Mouse (Mus musculus): ENCODE measurements around the gene Stx6. TPM values are rescaled to one million over a fixed set of nuclear protein-coding genes. Genes with fewer than 3 reads are reported as not detected.
"Not testable (repeated sequence)": the region's sequence is repeated elsewhere in the genome, so short reads cannot be mapped to it uniquely, and the experiment has no call there.

Gene Stx6
- polyA plus RNA-seq, 1 experiment from 2014 or later, result 128 TPM

DNA sequence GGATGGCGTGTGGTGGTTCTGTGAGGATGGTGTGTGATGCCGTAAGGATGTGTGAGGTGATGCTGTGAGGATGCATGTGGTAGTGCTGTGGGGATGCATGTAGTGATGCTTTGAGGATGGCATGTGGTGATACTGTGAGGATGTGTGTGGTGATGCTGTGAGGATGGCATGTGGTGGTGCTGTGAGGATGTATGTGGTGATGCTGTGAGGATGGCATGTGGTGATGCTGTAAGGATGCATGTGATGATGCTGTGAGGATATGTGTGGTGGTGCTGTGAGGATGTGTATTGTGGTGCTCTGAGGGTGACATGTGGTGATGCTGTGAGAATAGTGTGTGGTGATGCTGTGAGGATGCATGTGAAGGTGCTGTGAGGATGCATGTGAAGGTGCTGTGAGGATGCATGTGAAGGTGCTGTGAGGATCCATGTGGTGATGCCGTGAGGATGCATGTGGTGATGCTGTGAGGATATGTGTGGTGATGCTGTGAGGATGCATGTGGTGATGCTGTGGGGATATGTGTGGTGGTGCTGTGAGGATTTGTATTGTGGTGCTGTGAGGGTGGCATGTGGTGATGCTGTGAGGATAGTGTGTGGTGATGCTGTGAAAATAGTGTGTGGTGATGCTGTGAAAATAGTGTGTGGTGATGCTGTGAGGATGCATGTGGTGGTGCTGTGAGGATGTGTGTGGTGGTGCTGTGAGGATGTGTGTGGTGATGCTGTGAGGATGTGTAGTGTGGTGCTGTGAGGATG lies 14.6 kb downstream of the Stx6 start:
- peaks cover 24% of the 10 kb centered on the region for H3K36me3 ChIP-seq
- 0 out of 2 replicates have a peak overlapping the region, but pooled peaks have one; percentile 28 for H3K9ac ChIP-seq (replicated peaks)
- H3K27me3 ChIP-seq, result no peaks in the 10 kb centered on the region
- ATAC-seq, result no peak
- H3K9me3 ChIP-seq, result no peaks in the 10 kb centered on the region
- no peak overlapping the region for H3K4me2 ChIP-seq (replicated peaks)
- no peak overlapping the region for H3K27ac ChIP-seq
- H3K4me1 ChIP-seq (replicated peaks), result peaks cover 4% of the 10 kb centered on the region
- H3K4me3 ChIP-seq (replicated peaks), result no peak overlapping the region
- 88% methylated on average over 3 of the region's 3 CpGs for WGBS

DNA sequence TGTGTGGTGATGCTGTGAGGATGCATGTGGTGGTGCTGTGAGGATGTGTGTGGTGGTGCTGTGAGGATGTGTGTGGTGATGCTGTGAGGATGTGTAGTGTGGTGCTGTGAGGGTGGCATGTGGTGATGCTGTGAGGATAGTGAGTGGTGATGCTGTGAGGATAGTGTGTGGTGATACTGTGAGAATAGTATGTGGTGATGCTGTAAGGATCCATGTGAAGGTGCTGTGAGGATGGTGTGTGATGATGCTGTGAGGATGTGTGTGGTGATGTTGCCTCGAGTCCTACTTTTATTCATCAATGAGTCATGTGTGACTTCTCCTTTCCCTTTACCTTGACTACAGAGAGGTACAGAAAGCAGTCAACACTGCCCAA lies 15.1 kb downstream of the Stx6 start:
- not testable (repeated sequence) for H3K27ac ChIP-seq, H3K27me3 ChIP-seq
- 87% methylated on average over 1 of the region's 1 CpGs for WGBS

DNA sequence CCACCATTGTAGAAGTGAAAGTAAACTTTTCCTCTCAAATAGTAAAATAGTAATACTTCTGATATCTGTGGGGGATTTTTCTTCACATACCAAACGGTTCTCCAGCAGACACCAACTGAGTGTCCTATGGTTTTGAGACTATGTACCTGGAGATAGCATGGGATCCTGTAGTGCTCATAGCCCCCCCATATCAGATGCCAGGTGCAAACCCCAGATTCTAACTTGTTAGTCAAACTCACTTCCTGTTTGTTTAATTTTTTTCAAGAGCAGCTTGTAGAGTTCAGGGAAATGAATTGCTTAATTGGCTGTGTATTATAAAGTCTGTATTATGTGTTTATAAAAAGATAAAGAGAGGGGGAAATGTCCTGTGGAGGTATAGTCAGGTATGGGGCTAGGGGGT lies 15.9 kb downstream of the Stx6 start:
- Histone ChIP-seq H3K4me2 (replicated peaks) (no peak overlapping the region), H3K4me1 (replicated peaks) (peaks cover 4% of the 10 kb centered on the region), H3K9ac (replicated peaks) (no peak overlapping the region), H3K27ac (no peak overlapping the region), H3K36me3 (peaks cover 38% of the 10 kb centered on the region), H3K27me3 (no peaks in the 10 kb centered on the region), H3K4me3 (replicated peaks) (no peak overlapping the region), H3K9me3 (no peaks in the 10 kb centered on the region)
- ATAC-seq, result no peak
- 92% methylated on average over 1 of the region's 1 CpGs for WGBS

More for the DNA sequence above, 15.1 kb downstream of the Stx6 start:
- H3K9me3 ChIP-seq; ATAC-seq; H3K4me2 ChIP-seq (replicated peaks); H3K4me1 ChIP-seq (replicated peaks); H3K9ac ChIP-seq (replicated peaks); H3K4me3 ChIP-seq (replicated peaks): not testable (repeated sequence)
- H3K36me3 ChIP-seq, result peaks cover 30% of the 10 kb centered on the region

DNA sequence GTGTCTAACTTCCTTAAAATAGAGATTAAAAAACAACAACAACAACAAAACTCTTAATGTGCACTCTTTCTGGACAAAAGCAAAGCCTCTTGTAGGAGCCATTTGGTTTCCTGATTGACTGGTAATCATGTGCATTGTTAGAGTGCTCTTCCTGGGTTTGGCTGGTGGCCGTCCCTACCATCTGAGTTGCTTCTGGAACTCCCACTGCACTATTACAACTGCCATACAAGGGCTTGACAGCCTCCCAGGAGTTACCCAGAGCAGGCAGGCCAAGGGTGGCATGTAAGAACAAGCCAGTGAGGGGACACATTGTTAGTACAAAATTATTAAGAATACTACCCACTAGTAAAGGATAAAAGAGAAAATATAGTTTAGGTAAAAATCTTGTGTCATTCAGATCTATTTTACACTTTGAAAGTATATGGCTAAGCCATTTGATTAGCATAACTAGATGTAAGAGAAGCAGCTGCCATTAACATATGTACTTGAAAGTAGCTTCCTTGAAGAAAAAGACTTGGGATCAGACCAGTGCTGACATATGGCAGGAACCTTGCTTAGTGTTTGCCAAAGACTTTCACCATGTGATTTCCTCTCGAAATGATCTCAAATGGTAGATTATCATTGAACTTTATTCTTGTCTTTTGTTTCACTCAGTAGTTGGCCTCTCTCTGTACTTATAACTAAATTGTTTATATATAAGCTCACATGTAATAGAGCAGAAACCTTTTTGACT lies 19.8 kb downstream of the Stx6 start:
- no peaks in the 10 kb centered on the region for H3K9me3 ChIP-seq
- H3K4me1 ChIP-seq (replicated peaks), result no peaks in the 10 kb centered on the region
- H3K4me2 ChIP-seq (replicated peaks), result no peak overlapping the region
- H3K36me3 ChIP-seq, result peaks cover 63% of the 10 kb centered on the region
- WGBS, result 89% methylated on average over 2 of the region's 2 CpGs
- H3K27me3 ChIP-seq, result no peaks in the 10 kb centered on the region
- ATAC-seq, result no peak
- no peak overlapping the region for H3K4me3 ChIP-seq (replicated peaks)
- no peak overlapping the region for H3K27ac ChIP-seq
- no peak overlapping the region for H3K9ac ChIP-seq (replicated peaks)

DNA sequence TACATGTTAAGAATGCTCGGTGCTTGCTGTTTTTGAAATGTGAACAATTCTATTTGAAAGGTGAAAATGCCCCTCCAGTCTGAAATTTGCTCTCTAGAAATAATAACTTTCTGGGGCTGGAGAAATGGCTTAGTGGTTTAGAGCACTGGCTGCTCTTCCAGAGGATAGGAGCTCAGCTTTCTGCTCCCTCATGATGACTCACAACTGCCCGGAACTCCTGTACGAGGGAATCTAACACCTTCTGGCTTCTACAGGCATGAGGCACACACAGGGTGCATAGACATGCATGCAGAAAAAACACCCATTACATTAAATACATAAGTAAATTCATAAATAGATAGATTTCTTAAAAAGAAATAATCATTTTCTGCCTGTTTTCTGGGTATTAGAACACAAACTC lies 25.7 kb downstream of the Stx6 start:
- H3K36me3 ChIP-seq, result peaks cover 57% of the 10 kb centered on the region
- 92% methylated on average over 3 of the region's 3 CpGs for WGBS
- no peaks in the 10 kb centered on the region for H3K4me1 ChIP-seq (replicated peaks)
- H3K27ac ChIP-seq, result no peak overlapping the region
- no peak for ATAC-seq
- H3K4me2 ChIP-seq (replicated peaks), result no peak overlapping the region
- no peaks in the 10 kb centered on the region for H3K9me3 ChIP-seq
- no peak overlapping the region for H3K9ac ChIP-seq (replicated peaks)
- H3K4me3 ChIP-seq (replicated peaks), result no peak overlapping the region
- no peaks in the 10 kb centered on the region for H3K27me3 ChIP-seq

DNA sequence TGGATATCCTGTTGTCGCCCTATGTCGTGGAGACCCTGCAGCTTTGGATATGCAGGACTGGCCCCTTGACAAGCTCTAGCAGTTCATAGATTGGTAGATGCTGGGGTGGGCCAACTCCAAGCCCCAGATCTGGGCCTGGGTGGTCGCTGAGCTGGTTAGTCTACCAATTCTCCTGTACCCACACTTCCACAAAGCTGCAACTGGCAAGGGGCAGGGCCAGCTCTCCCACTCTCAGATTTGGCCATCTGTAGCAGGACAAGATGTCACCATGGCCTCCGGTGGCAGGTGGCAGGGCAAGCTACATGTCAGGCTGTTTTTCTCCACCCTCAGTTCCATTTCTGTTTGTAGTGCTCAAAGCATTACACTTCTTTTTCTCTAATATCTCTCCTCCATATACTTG lies 30.1 kb downstream of the Stx6 start:
- Histone ChIP-seq H3K4me1 (replicated peaks) (no peaks in the 10 kb centered on the region; the same call in 1 of the 2 replicates), H3K9me3 (no peaks in the 10 kb centered on the region), H3K4me2 (replicated peaks) (no peak overlapping the region), H3K27me3 (no peaks in the 10 kb centered on the region), H3K4me3 (replicated peaks) (no peak overlapping the region), H3K9ac (replicated peaks) (no peak overlapping the region), H3K36me3 (peaks cover 67% of the 10 kb centered on the region), H3K27ac (no peak overlapping the region)
- ATAC-seq, result no peak
- WGBS, result 93% methylated on average over 4 of the region's 4 CpGs

DNA sequence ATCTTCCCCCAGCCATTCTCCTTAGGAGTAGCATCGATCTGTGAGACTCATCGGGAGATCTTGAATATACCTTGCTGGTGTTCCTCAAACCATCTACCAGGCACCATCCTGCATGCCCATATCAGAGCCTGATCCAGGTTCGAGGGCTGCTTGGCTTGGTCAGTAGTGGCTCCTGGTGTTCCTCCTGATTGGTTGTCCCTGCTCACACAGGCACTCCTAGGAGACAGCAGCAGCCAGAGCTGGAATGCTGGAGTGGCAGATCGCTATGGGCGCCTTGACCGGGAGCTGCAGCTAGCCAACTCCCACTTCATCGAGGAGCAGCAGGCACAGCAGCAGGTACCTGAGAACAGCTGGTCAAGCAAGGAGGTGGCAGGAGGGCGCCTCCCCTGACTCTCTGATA lies 32.7 kb downstream of the Stx6 start:
- no peaks in the 10 kb centered on the region; the same call in 1 of the 2 replicates for H3K4me1 ChIP-seq (replicated peaks)
- no peak overlapping the region for H3K9ac ChIP-seq (replicated peaks)
- H3K36me3 ChIP-seq, result peaks cover 83% of the 10 kb centered on the region
- ATAC-seq, result no peak
- H3K4me3 ChIP-seq (replicated peaks), result no peak overlapping the region
- H3K27me3 ChIP-seq, result no peaks in the 10 kb centered on the region
- H3K27ac ChIP-seq, result no peak overlapping the region
- H3K4me2 ChIP-seq (replicated peaks), result no peak overlapping the region
- 81% methylated on average over 8 of the region's 8 CpGs for WGBS
- no peaks in the 10 kb centered on the region for H3K9me3 ChIP-seq

DNA sequence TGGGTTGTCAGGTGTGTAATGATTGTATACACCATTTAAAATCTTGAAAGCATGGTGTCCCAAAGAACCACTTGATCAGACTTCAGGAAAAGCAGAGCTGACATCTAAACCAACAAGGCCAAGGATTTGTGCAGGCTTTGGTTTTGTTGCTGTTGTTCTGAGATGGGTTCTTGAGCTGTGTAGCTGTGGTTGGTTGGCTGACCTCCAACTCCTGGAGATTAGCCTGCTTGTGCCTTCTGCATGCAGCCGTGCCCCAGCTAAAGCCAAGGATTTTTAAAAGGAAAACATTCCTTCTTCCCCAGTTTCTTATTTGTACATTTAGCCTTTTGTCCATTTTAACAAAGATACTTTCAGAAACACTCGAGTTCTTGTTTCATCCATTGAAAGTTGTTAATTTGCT lies 33.2 kb downstream of the Stx6 start:
- Histone ChIP-seq H3K27me3 (no peaks in the 10 kb centered on the region), H3K4me2 (replicated peaks) (no peak overlapping the region), H3K9ac (replicated peaks) (no peak overlapping the region), H3K9me3 (no peaks in the 10 kb centered on the region), H3K4me3 (replicated peaks) (no peak overlapping the region), H3K27ac (no peak overlapping the region), H3K4me1 (replicated peaks) (no peaks in the 10 kb centered on the region; the same call in 1 of the 2 replicates), H3K36me3 (peaks cover 82% of the 10 kb centered on the region)
- ATAC-seq, result no peak
- WGBS, result 67% methylated on average over 2 of the region's 2 CpGs

DNA sequence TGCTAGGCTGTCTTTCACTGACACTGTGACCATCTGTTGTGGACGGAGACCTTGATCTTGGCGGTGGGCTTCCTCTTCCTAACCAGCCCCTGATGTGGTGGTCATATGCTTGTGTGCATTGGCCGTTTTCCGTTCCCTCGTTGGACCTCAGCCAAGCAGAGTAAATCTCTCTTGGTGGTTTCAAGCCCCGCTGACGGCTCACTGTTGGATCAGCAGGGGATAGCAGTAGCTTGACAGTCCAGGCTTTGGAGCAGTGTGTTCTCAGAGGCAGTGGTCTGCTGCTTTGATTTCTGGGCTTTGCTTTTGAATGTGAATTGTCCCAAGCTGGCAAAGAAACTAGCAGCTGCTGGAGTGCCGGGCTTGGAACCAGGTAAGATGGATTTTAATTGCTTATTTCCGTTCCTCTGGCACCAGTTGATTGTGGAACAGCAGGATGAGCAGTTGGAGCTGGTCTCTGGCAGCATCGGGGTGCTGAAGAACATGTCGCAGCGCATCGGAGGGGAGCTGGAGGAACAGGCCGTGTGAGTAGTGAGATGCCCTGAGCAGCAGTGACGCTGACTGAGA lies 34.4 kb downstream of the Stx6 start:
- WGBS, result 73% methylated on average over 15 of the region's 15 CpGs
- H3K9ac ChIP-seq (replicated peaks), result no peak overlapping the region
- no peak for ATAC-seq
- no peak overlapping the region for H3K4me3 ChIP-seq (replicated peaks)
- no peaks in the 10 kb centered on the region for H3K27me3 ChIP-seq
- no peak overlapping the region for H3K4me2 ChIP-seq (replicated peaks)
- H3K9me3 ChIP-seq, result no peaks in the 10 kb centered on the region
- H3K4me1 ChIP-seq (replicated peaks), result no peaks in the 10 kb centered on the region; the same call in 1 of the 2 replicates
- peak overlapping the region; percentile 31; the same call in 1 of the 2 replicates for H3K27ac ChIP-seq
- peaks cover 86% of the 10 kb centered on the region for H3K36me3 ChIP-seq

DNA sequence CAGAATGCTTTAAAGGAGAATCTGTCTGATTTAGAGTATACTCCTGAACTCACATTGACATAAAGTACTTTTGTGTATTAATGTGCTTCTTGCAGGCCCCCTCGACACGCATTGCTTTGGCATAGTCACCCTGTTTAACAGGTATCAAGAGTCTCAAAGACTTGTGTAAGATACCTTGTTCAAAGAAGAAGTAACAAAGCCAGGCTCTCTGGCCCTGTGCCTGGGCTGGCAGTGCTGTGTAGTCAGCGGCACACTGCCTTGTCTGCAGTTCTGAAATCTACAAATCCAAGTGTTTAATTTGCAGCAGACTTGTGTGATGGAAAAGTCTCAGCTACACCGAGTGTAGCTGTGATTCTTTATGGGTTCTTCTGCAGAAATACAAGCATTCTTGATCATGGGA lies 38.2 kb downstream of the Stx6 start:
- Histone ChIP-seq H3K36me3 (peaks cover 73% of the 10 kb centered on the region), H3K27ac (no peak overlapping the region), H3K27me3 (no peaks in the 10 kb centered on the region), H3K4me1 (replicated peaks) (peaks cover 20% of the 10 kb centered on the region), H3K9me3 (no peaks in the 10 kb centered on the region), H3K9ac (replicated peaks) (no peak overlapping the region), H3K4me3 (replicated peaks) (no peak overlapping the region), H3K4me2 (replicated peaks) (no peak overlapping the region)
- 90% methylated on average over 4 of the region's 4 CpGs for WGBS
- ATAC-seq, result no peak

DNA sequence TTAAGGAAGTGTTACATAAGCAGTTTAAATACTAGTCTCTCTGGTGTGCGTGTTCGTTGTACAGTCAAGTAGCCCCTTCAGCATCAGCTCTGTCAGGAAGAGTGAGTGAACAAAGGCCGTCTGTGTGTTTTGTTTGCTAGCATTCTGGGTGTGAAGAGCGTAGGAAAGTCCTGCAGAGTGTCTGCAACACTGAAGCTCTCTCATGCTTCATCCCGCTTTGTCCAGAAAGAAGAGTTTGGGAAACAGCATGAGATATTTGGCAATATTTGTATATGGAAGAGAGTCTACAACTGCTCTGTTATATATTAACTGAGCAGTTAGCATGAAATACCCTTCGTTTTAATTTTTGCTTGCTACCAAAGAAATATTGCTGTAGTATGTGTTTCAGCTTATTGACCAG lies 41.0 kb downstream of the Stx6 start:
- Histone ChIP-seq H3K36me3 (peaks cover 62% of the 10 kb centered on the region), H3K27ac (no peak overlapping the region), H3K4me2 (replicated peaks) (no peak overlapping the region), H3K9me3 (no peaks in the 10 kb centered on the region), H3K4me1 (replicated peaks) (peaks cover 49% of the 10 kb centered on the region), H3K27me3 (no peaks in the 10 kb centered on the region), H3K4me3 (replicated peaks) (no peak overlapping the region), H3K9ac (replicated peaks) (no peak overlapping the region)
- ATAC-seq, result no peak
- 79% methylated on average over 6 of the region's 6 CpGs for WGBS

DNA sequence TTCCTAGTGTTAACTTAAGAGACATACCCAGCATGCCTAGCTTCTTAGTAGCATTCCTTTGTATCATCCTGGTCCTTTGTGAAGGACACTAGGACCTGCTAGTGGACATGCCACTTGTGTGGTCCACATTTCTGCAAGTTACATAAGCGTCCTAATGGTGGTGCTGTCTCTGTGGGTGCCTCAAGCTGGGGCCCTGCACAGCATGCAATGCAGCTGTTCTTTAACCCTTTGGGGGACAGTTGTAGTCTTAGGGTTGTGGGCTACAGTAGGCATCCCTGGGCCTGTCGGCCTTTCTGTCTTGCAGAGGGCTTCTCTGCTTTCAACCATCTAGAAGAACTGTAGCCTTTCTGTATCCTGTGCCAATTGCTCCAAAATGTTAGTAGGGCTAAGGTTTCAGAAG lies 42.5 kb downstream of the Stx6 start:
- Histone ChIP-seq H3K9me3 (no peaks in the 10 kb centered on the region), H3K27me3 (no peaks in the 10 kb centered on the region), H3K36me3 (peaks cover 48% of the 10 kb centered on the region), H3K9ac (replicated peaks) (no peak overlapping the region), H3K4me2 (replicated peaks) (no peak overlapping the region), H3K4me3 (replicated peaks) (no peak overlapping the region), H3K27ac (peak overlapping the region; percentile 78), H3K4me1 (replicated peaks) (peaks cover 63% of the 10 kb centered on the region)
- no peak for ATAC-seq
- WGBS, result 58% methylated on average over 2 of the region's 2 CpGs
